Mouse (Mus musculus) midbrain, embryonic 15.5 days (tissue): ENCODE measurements around the gene Mpv17. TPM values are rescaled to one million over a fixed set of nuclear protein-coding genes. Genes with fewer than 3 reads are reported as not detected.

Experiments
- ATAC-seq: fragments of 200-750 bp; cut with Nextera tagmentation; replicated peaks from 2 replicates; pipeline ENCODE4 v1.8.0; 2017; ENCODE audit warnings: moderate TSS enrichment
- H3K27ac ChIP-seq: fragments of 300-500 bp; sonication (generic); 2 replicates; pipeline ENCODE4 v1.5.1; 2015; ENCODE audit warnings: mild to moderate bottlenecking, inconsistent platforms
- H3K27me3 ChIP-seq: fragments of 300-500 bp; sonication (generic); replicated peaks from 2 replicates; pipeline ENCODE4 v1.6.1; 2015; ENCODE audit warnings: inconsistent platforms
- H3K36me3 ChIP-seq: fragments of 300-500 bp; sonication (generic); replicated peaks from 2 replicates; pipeline ENCODE4 v1.6.1; 2015; ENCODE audit warnings: inconsistent platforms
- H3K4me1 ChIP-seq: fragments of 300-500 bp; sonication (generic); 2 replicates; pipeline ENCODE4 v1.6.1; 2015; ENCODE audit warnings: inconsistent platforms
- H3K4me2 ChIP-seq: fragments of 300-500 bp; sonication (generic); 2 replicates; pipeline ENCODE4 v1.6.1; 2015; ENCODE audit warnings: inconsistent platforms, mild to moderate bottlenecking, moderate library complexity
- H3K4me3 ChIP-seq: fragments of 300-500 bp; sonication (generic); 2 replicates; pipeline ENCODE4 v1.5.1; 2015; ENCODE audit warnings: mild to moderate bottlenecking, inconsistent platforms
- H3K9ac ChIP-seq: fragments of 300-500 bp; sonication (generic); 2 replicates; pipeline ENCODE4 v1.6.1; 2015; ENCODE audit warnings: mild to moderate bottlenecking, inconsistent platforms
- H3K9me3 ChIP-seq: fragments of 300-500 bp; sonication (generic); 2 replicates; pipeline ENCODE4 v1.6.1; 2016; ENCODE audit warnings: inconsistent platforms
- WGBS: fragments of 180-500 bp; shearing (Covaris S2); methylation state at CpG from one replicate; pipeline ENCODE4 v1.1.7; 2015; ENCODE audit warnings: mixed read lengths; 5-methylcytosine and 5-hydroxymethylcytosine counted together
- polyA plus RNA-seq: library from polyadenylated mRNA; unstranded; fragments of >200 nt; fragmentation: Nextera tagmentation; extraction: Ambion mirVana; gene quantifications from 2 replicates; pipeline ENCODE4 v1.2.1, GENCODE M21; 2015

Gene Mpv17
- polyA plus RNA-seq, 1 experiment from 2014 or later = 51.5 TPM

- Histone ChIP-seq H3K27ac (peak overlapping the region; percentile 94), H3K36me3 (peaks cover 2% of the 10 kb centered on the region; the same call in 1 of the 2 replicates), H3K27me3 (no peaks in the 10 kb centered on the region), H3K9me3 (no peaks in the 10 kb centered on the region), H3K9ac (peak overlapping the region; percentile 77), H3K4me1 (peaks cover 23% of the 10 kb centered on the region), H3K4me3 (peak overlapping the region; percentile 75), H3K4me2 (peak overlapping the region; percentile 99)
- ATAC-seq = peak; percentile 82
- under 1% methylated on average over 25 of the region's 25 CpGs for WGBS
Observed at GRCm38 (mm10) chr5:31179301-31179765, 25.3 kb upstream of the Mpv17 start.

GRCm38 (mm10) chr5:31168630-31169029 is 14.6 kb upstream of the Mpv17 start:
- no peak overlapping the region for H3K4me3 ChIP-seq
- H3K4me2 ChIP-seq = no peak overlapping the region
- no peak overlapping the region for H3K27ac ChIP-seq
- ATAC-seq = no peak
- 97% methylated on average over 4 of the region's 4 CpGs for WGBS
- H3K9me3 ChIP-seq = no peaks in the 10 kb centered on the region
- H3K9ac ChIP-seq = no peak overlapping the region
- peaks cover 78% of the 10 kb centered on the region for H3K36me3 ChIP-seq
- H3K4me1 ChIP-seq = no peaks in the 10 kb centered on the region
- H3K27me3 ChIP-seq = no peaks in the 10 kb centered on the region

GRCm38 (mm10) chr5:31164878-31165277 is 10.8 kb upstream of the Mpv17 start:
- no peak overlapping the region for H3K27ac ChIP-seq
- no peak overlapping the region for H3K4me2 ChIP-seq
- no peaks in the 10 kb centered on the region for H3K27me3 ChIP-seq
- H3K9me3 ChIP-seq = no peaks in the 10 kb centered on the region
- H3K9ac ChIP-seq = no peak overlapping the region
- ATAC-seq = no peak
- H3K4me3 ChIP-seq = no peak overlapping the region
- peaks cover 75% of the 10 kb centered on the region for H3K36me3 ChIP-seq
- no peaks in the 10 kb centered on the region for H3K4me1 ChIP-seq
- 90% methylated on average over 1 of the region's 1 CpGs for WGBS

- Histone ChIP-seq H3K27ac (no peak overlapping the region), H3K27me3 (no peaks in the 10 kb centered on the region), H3K4me2 (no peak overlapping the region), H3K9me3 (no peaks in the 10 kb centered on the region), H3K36me3 (peaks cover 76% of the 10 kb centered on the region), H3K9ac (no peak overlapping the region), H3K4me3 (no peak overlapping the region), H3K4me1 (no peaks in the 10 kb centered on the region)
- no peak for ATAC-seq
Observed at GRCm38 (mm10) chr5:31162462-31162861, 8.4 kb upstream of the Mpv17 start.

GRCm38 (mm10) chr5:31153516-31154151 is 417 bp downstream of the Mpv17 start:
- no peaks in the 10 kb centered on the region for H3K27me3 ChIP-seq
- no peaks in the 10 kb centered on the region for H3K9me3 ChIP-seq
- peak overlapping the region; percentile 77 for H3K27ac ChIP-seq
- H3K4me1 ChIP-seq = peaks cover 13% of the 10 kb centered on the region
- WGBS = 36% methylated on average over 6 of the region's 6 CpGs
- H3K4me2 ChIP-seq = peak overlapping the region; percentile 55
- H3K4me3 ChIP-seq = peak overlapping the region; percentile 74
- peaks cover 17% of the 10 kb centered on the region for H3K36me3 ChIP-seq
- peak; percentile 37 for ATAC-seq
- peak overlapping the region; percentile 68 for H3K9ac ChIP-seq

GRCm38 (mm10) chr5:31151746-31152145 is 2.3 kb downstream of the Mpv17 start:
- no peaks in the 10 kb centered on the region for H3K36me3 ChIP-seq
- no peak for ATAC-seq
- no peak overlapping the region for H3K9ac ChIP-seq

GRCm38 (mm10) chr5:31149781-31150180 is 4.3 kb downstream of the Mpv17 start:
- Histone ChIP-seq H3K9ac (no peak overlapping the region), H3K27me3 (no peaks in the 10 kb centered on the region), H3K36me3 (no peaks in the 10 kb centered on the region), H3K4me1 (peaks cover 10% of the 10 kb centered on the region), H3K27ac (no peak overlapping the region), H3K4me2 (no peak overlapping the region), H3K4me3 (no peak overlapping the region), H3K9me3 (no peaks in the 10 kb centered on the region)
- no peak for ATAC-seq
- WGBS = 87% methylated on average over 4 of the region's 4 CpGs

More at GRCm38 (mm10) chr5:31151746-31152145, 2.3 kb downstream of the Mpv17 start:
- Histone ChIP-seq H3K27ac (no peak overlapping the region), H3K9me3 (no peaks in the 10 kb centered on the region), H3K4me3 (no peak overlapping the region), H3K27me3 (no peaks in the 10 kb centered on the region), H3K4me1 (peaks cover 13% of the 10 kb centered on the region), H3K4me2 (no peak overlapping the region)
- WGBS = 93% methylated on average over 3 of the region's 3 CpGs

- no peak overlapping the region for H3K27ac ChIP-seq
- H3K4me1 ChIP-seq = peaks cover 21% of the 10 kb centered on the region
- H3K27me3 ChIP-seq = peaks cover 59% of the 10 kb centered on the region
- H3K4me3 ChIP-seq = no peak overlapping the region
- H3K9me3 ChIP-seq = no peaks in the 10 kb centered on the region
- H3K36me3 ChIP-seq = peaks cover 2% of the 10 kb centered on the region; the same call in 1 of the 2 replicates
- 16% methylated on average over 9 of the region's 9 CpGs for WGBS
- no peak overlapping the region for H3K9ac ChIP-seq
- H3K4me2 ChIP-seq = peak overlapping the region; percentile 60; the same call in 1 of the 2 replicates
- no peak for ATAC-seq
Observed at GRCm38 (mm10) chr5:31138968-31139425, 15.1 kb downstream of the Mpv17 start.

GRCm38 (mm10) chr5:31138241-31138967 is 15.6 kb downstream of the Mpv17 start, which contains the start of gene Ucn:
Ucn (minus strand) TSS chr5:31138829.
- H3K4me1 ChIP-seq = peaks cover 21% of the 10 kb centered on the region
- no peaks in the 10 kb centered on the region for H3K9me3 ChIP-seq
- ATAC-seq = no peak
- H3K4me2 ChIP-seq = peak within 1 kb of the TSS; percentile 60
- H3K4me3 ChIP-seq = peak within 1 kb of the TSS; percentile 34
- H3K36me3 ChIP-seq = no peaks in the 10 kb centered on the region; the same call in 1 of the 2 replicates
- no peak within 1 kb of the TSS for H3K27ac ChIP-seq
- WGBS = 1% methylated on average over 52 of the region's 52 CpGs
- peak within 1 kb of the TSS; percentile 32 for H3K9ac ChIP-seq
- peaks cover 61% of the 10 kb centered on the region for H3K27me3 ChIP-seq

- H3K4me1 ChIP-seq = peaks cover 21% of the 10 kb centered on the region
- H3K9me3 ChIP-seq = no peaks in the 10 kb centered on the region
- H3K27ac ChIP-seq = no peak overlapping the region
- peaks cover 61% of the 10 kb centered on the region for H3K27me3 ChIP-seq
- WGBS = 1% methylated on average over 13 of the region's 13 CpGs
- peak overlapping the region; percentile 34 for H3K4me3 ChIP-seq
- no peak for ATAC-seq
- peak overlapping the region; percentile 32; the same call in 1 of the 2 replicates for H3K9ac ChIP-seq
- no peaks in the 10 kb centered on the region; the same call in 1 of the 2 replicates for H3K36me3 ChIP-seq
- peak overlapping the region; percentile 60 for H3K4me2 ChIP-seq
Observed at GRCm38 (mm10) chr5:31137658-31138057, 16.4 kb downstream of the Mpv17 start.

GRCm38 (mm10) chr5:31136730-31137424 is 17.2 kb downstream of the Mpv17 start:
- Histone ChIP-seq H3K27me3 (peaks cover 61% of the 10 kb centered on the region), H3K4me3 (peak overlapping the region; percentile 34), H3K9ac (no peak overlapping the region), H3K9me3 (no peaks in the 10 kb centered on the region), H3K4me1 (peaks cover 21% of the 10 kb centered on the region), H3K27ac (no peak overlapping the region), H3K36me3 (no peaks in the 10 kb centered on the region; the same call in 1 of the 2 replicates), H3K4me2 (peak overlapping the region; percentile 60)
- ATAC-seq = no peak
- under 1% methylated on average over 33 of the region's 33 CpGs for WGBS

- WGBS = 39% methylated on average over 5 of the region's 5 CpGs
- no peak for ATAC-seq
- Histone ChIP-seq H3K27ac (no peak overlapping the region), H3K4me2 (no peak overlapping the region), H3K4me3 (no peak overlapping the region), H3K9ac (no peak overlapping the region), H3K36me3 (no peaks in the 10 kb centered on the region), H3K9me3 (no peaks in the 10 kb centered on the region), H3K4me1 (no peaks in the 10 kb centered on the region), H3K27me3 (no peaks in the 10 kb centered on the region; the same call in 1 of the 2 replicates)
Observed at GRCm38 (mm10) chr5:31126050-31126449, 28.0 kb downstream of the Mpv17 start.
